Mouse (Mus musculus): ENCODE data around the gene Frs2. TPM values are rescaled to one million over a fixed set of nuclear protein-coding genes. Genes with fewer than 3 reads are reported as not detected.
A peak's percentile ranks its signal among the peaks of the same experiment; 100 is the strongest.
"Not testable (repeated sequence)": the region's sequence is repeated elsewhere in the genome, so short reads cannot be mapped to it uniquely, and the experiment has no call there.

Frs2 gene
- total RNA-seq, 2 experiments from 2014 or later, result 16.2 to 17.7 TPM

DNA sequence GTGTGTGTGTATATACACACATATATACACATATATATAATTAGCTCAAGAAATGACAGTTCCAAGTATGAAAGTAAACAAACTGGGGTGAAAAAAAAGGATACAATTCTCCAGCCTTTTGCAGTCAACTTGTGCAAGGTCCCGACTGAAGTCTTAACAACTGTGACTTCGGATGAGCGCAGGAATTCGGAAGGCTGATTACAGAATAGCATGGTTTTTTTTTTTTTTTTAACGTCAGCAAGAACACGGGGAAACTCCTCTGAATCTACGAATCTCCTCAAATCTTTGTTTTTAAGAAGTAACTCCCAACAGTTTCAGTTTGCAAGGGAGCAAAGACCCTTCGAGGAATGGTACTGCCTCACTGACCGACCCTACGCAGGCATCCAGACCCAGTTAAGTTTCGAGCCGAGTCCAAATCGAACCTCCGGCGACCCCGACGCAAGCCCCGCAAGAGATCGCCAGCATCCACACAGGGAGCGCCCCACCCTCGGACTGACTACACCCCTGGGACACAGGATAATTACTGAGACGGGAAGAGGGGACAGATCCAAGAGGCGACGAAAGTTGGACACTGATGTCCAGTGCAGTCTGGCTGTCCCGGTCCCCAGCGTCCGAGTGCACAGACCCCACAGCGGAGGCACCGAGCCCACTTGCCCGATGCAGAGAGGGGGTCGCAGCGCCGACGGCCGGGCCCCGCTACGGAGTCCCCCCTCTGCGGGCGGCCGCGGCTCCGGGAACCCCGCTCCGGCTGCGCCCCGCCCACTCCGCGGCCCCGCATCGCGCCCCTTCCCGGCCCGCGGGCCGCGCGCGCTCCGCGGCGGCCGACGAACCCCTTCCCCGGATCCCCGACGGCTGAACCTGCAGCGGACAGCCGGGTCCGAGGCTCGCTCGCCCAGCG lies 622 bp downstream of the Frs2 start:
- peak; percentile 28 to 47 for DNase-seq
- intact Hi-C loops (cut with DNase I), result loop anchor here (2.0 to 5.0 kb wide), 2 partner anchors 85 to 200 kb away; partner anchors contain the start of gene Cct2

DNA sequence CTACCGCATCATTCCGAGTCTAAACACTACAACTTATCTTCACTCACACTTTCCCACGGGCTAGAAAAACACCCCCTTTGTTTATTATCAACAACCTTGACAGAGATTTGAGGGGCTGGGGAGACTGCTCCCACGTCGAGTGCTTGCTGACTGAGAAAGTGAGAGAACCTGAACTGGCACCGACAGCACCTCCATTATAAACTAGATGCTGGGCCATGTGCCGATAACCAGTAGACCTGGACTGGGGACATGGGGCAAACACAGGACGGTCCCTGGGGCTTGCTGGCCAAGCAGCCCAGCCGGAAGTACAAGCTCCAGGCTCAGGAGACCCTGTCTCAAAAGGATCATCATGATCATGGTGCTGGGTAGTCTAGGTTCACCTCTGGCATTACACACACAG lies 1.9 kb downstream of the Frs2 start:
- DNase-seq, result no peak
- intact Hi-C loops (cut with DNase I), result loop anchor here (5.0 kb wide), 1 partner anchor 199 kb away; no protein-coding TSS in a partner anchor

DNA sequence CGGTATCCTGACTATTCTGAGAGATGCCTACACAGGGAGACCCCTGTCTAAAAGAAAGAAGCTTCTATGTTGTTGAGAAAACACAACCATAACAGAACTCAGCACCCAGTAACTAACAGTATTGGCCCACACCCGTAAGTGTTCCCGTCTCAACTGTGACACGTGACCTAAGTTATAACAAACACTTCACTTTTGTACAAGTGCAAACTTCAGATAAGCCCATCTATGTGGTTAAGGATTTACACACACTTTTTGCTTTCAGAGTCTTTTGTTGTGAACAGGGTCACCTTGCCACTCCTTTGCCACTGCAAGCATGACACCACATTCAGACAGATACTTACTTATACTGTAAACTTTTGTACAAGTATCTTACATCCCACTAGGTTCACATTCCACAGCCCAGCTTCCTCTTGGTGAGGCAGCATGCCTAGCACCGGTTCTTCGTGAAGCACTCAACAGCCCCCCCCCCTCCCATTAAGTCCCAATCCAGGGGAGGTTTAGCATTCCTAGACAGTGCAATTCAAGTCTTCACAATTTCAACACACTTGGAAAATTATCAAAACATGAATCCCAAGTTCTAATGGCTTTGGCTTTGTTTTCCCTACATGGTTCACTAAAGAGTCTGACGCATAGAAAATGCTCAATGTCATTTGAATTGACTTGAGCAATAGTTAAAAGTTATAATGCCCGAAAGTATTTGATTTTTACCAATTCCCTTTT lies 2.6 kb downstream of the Frs2 start:
- DNase-seq, result no peak
- intact Hi-C loops (cut with DNase I), result loop anchor here (2.0 to 5.0 kb wide), 2 partner anchors 25 to 198 kb away; no protein-coding TSS in a partner anchor

DNA sequence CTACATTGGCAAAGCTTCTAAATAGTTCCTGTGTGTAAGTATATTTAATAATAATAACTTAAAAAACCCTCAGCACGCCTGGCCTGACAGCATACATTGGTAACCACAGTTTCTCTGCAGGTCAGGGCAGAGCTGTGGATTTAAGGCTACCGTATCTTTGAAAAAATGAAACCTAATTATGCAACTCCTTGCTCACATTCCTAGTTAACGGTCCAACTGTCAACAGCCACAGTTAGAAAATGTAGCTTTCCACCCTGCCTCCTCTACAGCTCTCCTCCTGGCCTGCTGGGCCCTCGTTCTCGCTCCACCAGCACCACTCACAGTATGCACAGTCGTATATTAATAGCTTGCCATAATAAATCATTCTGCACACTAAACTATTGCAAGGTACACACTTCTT lies 3.7 kb downstream of the Frs2 start:
- intact Hi-C loops (cut with DNase I), result loop anchor here (2.0 to 5.0 kb wide), 2 partner anchors 24 to 197 kb away; no protein-coding TSS in a partner anchor

DNA sequence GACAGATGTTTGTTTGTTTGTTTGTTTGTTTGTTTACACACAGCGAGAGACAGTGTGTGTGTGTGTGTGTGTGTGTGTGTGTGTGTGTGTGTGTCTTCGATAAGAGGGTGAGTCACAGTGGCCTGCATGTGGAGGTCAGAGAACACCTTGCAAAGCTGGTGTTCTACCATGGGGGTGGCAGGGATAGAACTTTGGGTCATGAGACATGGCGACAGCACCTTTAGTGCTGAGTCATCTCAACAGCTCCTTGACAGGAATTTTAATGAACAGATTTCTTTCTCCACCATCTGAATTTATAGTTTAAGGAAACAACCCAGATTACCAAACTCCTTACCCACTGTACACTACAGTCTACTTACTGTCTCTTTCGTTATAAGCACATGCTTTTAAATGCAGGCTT lies 4.3 kb downstream of the Frs2 start:
- no peak for DNase-seq
- intact Hi-C loops (cut with DNase I), result loop anchor here (2.0 kb wide), 1 partner anchor 23 kb away; no protein-coding TSS in a partner anchor

More for the DNA sequence above, 3.7 kb downstream of the Frs2 start:
- DNase-seq, result no peak

DNA sequence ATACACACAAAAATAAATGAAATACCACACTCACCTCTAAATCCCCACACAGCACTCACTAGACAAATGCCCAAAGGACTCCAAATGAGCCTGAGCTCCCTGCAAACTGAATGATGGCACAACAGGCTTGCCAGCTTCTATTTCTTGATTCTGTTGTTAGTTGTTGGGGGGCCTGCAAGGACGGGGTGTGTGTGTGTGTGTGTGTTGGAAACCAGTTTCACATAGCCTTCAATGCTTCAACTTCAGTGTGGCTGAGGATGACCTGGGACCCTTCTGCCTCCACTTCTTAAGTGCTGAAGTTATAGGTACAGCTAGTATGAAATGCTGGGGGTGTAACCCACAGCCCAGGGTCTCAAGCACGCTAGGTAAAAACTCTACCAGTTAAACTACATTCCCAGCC lies 5.0 kb downstream of the Frs2 start:
- intact Hi-C loops (cut with DNase I), result no loop called here
- no peak for DNase-seq

DNA sequence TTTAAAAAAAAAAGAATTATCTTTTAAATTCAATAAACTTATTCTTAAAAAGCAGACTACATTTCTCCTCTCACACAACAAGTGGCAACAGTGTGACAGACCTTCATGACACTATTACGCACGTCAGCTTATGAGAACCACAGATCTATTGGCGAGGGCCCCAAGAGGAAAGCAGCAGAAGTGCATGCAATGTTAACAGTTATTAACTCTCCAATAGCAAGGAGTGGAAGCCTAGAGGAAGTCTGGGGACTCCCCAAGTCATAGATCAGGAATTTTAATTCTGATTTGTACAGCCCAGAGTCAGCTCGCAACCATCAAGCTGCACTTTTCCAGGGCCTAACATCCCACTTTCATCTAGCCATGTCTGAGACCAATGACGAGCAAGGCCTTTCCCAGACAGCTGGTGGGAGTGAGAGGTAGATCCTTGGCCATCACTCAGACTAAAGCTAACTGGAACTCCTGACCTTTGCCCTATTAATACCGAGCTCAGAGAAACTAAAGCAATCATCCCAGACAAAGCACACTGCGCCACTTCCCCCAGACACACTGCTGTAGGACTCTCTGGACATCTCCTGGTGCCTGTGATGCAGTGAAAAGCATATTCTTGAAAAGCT lies 6.3 kb downstream of the Frs2 start:
- no peak for DNase-seq
- intact Hi-C loops (cut with DNase I), result no loop called here

DNA sequence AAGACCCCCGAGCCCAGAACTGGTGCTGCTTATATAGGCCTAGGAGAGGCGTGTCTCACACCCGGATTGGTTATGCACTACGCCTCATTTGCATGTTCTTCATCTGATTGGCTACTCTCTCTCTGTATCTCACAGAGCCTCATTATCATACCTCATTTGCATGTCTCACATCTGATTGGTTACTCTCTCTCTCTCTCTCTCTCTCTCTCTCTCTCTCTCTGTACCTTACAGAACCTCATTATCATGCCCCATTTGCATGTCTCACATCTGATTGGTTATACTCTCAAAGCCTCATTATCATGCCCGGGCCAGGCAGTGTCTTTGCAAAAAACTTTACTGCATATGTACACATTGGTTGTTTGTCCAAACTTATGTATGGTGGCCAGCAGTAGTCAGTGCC lies 16.8 kb downstream of the Frs2 start:
- DNase-seq; intact Hi-C loops (cut with DNase I): not testable (repeated sequence)

DNA sequence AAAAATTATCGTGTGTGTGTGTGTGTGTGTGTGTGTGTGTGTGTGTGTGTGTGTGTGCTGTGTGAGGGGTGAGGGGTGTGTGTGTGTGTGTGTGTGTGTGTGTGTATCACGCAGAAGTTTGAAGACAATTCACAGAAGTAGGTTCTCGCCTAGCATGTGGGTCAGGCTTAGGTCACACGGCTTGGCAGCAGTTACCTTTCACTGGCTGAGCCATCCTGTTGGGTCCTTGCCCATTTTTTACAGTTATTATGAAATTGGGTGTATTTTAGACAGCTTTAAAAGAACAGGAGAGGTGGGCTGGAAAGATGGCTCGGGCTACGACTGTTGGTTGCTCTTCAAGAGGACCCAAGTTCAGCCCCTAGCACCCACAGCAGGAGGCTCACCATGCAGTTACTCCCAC lies 18.3 kb downstream of the Frs2 start:
- peak; percentile 42 to 51 for DNase-seq

DNA sequence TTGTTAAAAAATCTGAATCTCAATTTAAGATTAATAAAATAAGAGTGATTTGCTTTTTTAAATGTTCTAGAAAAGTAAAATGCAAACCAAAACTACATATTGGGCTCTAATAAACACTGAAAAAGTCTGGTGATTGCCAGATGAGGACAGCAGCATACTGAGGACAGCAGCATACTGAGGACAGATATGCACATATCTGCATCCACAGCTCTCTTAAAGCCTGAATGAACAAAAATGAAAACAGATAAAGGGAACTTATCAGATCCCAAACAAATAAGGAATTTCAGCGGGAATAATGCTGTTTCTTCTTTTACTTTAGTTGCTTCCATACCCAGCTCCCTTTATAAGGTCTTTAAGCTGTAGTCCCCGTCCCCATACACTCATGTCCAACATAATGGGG lies 19.6 kb downstream of the Frs2 start:
- intact Hi-C loops (cut with DNase I), result no loop called here
- DNase-seq, result no peak

More for the DNA sequence above, 18.3 kb downstream of the Frs2 start:
- intact Hi-C loops (cut with DNase I), result no loop called here

DNA sequence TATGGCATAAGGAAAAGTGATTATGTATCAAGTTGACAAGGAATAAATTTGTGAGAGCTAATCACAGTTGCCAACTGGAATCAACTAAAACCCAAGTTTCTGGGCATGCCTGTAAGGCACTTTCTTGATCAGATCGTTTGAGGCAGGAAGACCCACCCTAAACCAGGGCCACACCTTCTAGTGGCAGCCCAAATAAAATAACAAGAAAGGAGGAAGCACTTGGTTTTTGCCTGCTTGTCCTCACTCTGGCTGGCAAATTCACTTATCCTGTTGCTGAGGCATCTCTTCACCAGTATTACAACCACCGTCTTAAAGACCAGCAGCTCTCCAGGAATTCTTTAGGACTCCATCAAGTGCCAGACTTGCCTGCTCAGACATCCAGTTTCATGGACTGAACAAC lies 20.9 kb downstream of the Frs2 start:
- intact Hi-C loops (cut with DNase I), result no loop called here
- DNase-seq, result no peak

DNA sequence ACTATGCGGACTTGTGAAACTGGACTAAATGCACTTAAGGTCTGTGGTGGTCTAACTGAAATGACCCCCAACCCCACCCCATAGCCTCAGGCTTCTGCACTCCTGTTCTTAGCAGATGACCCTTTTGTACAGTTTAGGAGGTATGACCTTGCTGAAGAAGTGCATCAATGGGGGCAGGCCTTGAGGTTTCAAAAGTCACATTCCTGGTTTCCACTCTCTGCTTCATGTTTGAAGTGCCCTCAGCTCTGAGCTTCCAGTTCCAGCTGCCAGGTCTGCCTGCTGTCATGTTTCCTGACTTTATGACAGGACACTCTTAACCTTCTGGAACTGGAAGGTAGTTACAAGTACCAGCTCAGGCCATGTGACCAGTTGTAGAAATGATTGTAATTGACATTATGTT lies 21.6 kb downstream of the Frs2 start:
- intact Hi-C loops (cut with DNase I), result no loop called here
- no peak for DNase-seq

DNA sequence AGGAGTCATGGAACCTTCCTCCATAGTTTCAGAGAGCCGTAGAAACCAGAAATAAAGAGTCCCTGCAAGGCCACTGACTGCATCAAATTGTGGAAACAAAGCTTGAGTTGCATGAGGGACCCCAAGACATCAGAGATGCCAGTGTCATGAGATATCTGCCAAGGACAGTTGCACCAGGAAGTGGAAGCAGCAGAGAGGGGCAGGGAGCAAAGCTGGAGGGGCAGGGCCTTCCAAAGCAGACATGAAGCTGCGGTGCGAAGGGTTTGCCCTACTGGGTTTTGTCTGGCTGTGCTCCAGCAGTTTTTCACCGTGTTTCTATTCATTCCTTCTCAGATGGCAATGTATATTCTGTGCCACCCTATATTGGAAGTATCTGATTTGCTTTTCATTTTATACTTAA lies 22.1 kb downstream of the Frs2 start:
- no peak for DNase-seq
- intact Hi-C loops (cut with DNase I), result no loop called here

DNA sequence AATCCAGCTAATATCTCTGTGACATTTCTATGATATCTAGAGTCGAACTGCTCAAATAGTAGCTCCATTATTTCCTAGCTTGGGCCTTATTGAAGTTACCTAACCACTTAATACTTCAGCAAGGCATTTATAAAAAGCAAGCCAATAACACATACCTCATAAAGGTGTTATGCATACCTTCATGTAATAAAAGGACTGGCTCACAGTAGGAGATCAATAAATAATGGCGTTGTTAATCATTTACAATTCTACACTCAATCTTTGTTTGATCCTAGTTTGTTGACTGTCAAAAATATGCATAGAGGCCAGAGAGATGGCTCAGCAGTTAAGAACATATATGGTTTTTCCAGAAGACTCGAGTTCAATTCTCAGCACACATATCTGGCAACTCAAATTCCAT lies 26.9 kb downstream of the Frs2 start:
- no peak for DNase-seq
- intact Hi-C loops (cut with DNase I), result loop anchor here (2.0 kb wide), 1 partner anchor 23 kb away; no protein-coding TSS in a partner anchor

DNA sequence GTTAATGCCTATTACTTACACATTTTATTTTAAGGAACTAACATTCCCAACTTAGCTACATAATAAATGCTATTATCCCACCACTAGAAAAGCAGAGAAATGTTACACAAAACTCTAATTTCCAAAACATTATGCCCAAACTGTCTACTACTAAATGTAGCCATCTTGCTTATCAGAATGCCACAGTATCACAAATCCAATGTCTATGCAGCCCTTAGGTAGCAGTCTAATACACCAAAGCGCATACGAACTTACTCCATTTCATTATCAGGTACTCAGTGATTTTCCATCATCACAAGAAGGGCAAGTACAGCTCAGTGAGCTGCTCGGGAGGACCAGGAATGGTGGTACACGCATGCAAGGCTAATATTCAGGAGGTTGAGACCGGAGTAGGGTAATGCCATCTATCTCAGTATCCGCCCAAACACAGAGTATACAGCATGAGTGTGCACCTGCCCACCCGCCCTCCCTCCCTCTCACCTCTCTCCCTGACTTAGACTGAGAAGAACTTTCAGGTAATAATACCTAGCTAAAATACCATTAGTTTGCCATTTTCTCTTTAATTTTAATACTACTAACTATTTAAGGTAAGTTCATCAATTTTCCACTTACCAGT lies 28.2 kb downstream of the Frs2 start:
- no peak for DNase-seq
- intact Hi-C loops (cut with DNase I), result loop anchor here (2.0 kb wide), 1 partner anchor 25 kb away; no protein-coding TSS in a partner anchor

DNA sequence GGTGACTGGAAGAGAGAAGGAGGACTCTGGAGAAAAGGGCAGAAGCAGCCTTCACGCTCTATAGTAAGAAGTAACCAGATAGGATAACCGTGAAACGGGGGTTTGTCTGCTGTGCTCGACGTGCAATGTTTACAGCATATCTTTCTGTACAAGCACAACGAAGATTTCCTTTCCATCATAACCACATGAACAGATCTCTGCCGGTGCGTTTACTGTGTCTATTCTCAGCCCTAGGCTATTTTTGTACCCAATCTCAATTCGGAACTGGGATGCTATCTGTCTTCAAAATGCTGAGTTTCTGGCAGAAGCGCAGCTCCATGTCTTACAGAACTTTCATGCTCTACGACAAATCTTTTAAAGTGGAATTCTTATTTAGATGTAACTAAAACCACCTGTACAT lies 28.8 kb downstream of the Frs2 start:
- no peak for DNase-seq
- intact Hi-C loops (cut with DNase I), result no loop called here

DNA sequence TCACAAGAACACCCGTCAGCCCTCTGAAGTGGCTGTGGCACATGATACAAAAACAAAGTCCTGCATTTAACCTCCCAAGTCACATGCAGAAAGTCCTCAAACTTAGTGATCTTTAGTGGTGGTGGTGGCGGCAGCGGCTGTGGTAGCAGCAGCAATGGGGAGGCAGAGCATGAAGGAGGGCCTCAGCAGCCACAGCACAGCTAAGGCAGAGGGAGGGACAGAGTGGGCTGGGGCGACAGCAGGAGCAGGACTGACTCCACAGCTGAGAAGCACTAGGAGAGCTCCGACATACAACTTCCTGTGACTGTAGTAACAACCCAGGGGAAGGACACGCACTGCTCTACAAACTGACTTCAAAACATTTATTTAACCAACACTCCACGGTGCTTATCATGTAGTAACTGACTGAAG lies 29.9 kb downstream of the Frs2 start:
- intact Hi-C loops (cut with DNase I), result no loop called here
- no peak for DNase-seq

DNA sequence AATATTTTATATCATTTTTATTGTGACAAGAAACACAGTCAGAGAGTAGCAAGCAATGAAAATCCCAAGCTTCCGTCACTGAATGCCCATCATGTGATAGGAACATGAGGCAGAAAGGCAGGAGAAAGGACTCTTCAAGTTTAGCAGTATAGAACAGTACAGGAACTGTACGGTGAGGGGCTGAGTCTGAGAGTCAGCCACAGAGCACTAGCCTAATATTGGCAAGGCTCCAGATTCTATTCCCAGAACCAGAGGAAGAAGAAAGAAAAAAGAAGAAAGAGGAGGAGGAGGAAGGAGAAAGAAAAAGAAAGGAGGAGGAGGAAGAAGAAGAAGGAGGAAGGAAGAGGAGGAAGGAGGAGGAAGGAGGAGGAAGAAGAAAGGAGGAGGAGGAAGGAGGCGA lies 32.7 kb downstream of the Frs2 start:
- intact Hi-C loops (cut with DNase I), result no loop called here
- DNase-seq, result no peak

DNA sequence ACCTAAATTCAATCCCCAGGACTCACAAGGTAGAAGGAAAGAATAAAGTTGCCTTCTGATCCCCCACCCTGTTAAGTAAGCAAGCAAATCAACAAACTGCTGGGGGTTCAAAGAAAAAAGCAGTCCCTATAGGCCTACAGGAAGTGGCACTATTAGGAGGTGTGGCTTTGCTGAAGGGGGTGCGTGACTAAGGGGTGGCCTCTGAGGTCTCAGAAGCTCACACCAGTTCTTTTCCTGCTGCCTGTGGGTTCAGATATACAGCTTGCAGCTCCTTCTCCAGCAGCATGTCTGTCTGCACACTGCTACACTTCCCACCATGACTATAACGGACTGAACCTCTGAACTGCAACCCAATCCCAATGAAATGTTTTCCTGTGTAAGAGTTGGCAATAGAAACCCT lies 35.8 kb downstream of the Frs2 start:
- intact Hi-C loops (cut with DNase I), result no loop called here
- no peak for DNase-seq

DNA sequence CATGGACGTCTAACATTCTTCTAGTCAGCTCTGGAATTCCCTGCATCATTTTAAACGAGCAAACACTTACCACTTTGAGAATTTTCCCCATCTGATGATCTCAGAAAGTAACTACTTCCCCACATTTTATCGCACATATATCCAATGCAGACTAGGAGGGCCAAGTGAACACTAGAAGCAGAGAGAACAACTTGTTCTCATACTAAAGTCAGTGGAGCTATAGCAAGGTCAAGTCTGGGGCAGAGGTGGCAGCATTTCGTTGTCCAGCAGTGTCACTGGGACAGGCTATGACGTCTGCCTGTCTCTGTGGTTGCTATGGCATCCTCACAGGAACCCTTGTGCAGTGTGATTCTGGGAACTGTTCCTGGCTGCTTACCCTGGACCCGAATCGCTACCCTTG lies 36.9 kb downstream of the Frs2 start:
- DNase-seq, result no peak
- intact Hi-C loops (cut with DNase I), result no loop called here

DNA sequence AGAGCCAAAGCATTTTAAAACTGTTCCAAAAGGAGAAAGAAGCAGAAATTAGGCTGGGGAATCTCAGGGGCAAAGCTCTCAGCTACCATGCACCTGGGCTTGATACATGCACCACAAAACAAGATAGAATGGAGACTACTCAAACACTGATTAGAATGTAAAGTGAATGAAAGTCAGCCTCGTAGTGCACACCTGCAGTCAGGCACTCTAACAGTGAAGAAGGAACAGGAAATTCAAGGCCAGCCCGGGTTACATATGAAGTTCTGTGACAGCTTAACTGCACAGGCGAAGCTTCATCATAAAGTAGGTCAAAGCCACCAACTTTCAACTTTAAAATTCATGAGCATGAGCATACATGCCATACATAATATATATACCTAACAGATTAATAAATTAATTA lies 38.1 kb downstream of the Frs2 start:
- no peak for DNase-seq
- intact Hi-C loops (cut with DNase I), result no loop called here

Data from heart, postnatal 36 days (tissue).